Mouse (Mus musculus) liver, embryonic 12.5 days (tissue): ENCODE measurements around the gene Ntn3. TPM values are rescaled to one million over a fixed set of nuclear protein-coding genes. Genes with fewer than 3 reads are reported as not detected.

Experiments
- ATAC-seq: fragments of 200-750 bp; cut with Nextera tagmentation; 2 replicates; pipeline ENCODE4 v1.8.0; 2017; ENCODE audit warnings: moderate number of reproducible peaks, mild to moderate bottlenecking, moderate library complexity
- H3K27ac ChIP-seq: fragments of 300-500 bp; sonication (generic); 2 replicates; pipeline ENCODE4 v1.5.1; 2016; ENCODE audit warnings: mild to moderate bottlenecking
- H3K27me3 ChIP-seq: fragments of 300-500 bp; sonication (generic); replicated peaks from 2 replicates; pipeline ENCODE4 v1.6.1; 2016; ENCODE audit warnings: mild to moderate bottlenecking, moderate library complexity
- H3K36me3 ChIP-seq: fragments of 300-500 bp; sonication (generic); 2 replicates; pipeline ENCODE4 v1.6.1; 2016; ENCODE audit warnings: mild to moderate bottlenecking, moderate library complexity
- H3K4me1 ChIP-seq: fragments of 300-500 bp; sonication (generic); 2 replicates; pipeline ENCODE4 v1.6.1; 2016
- H3K4me2 ChIP-seq: fragments of 300-500 bp; sonication (generic); 2 replicates; pipeline ENCODE4 v1.6.1; 2016; ENCODE audit warnings: mild to moderate bottlenecking, moderate library complexity
- H3K4me3 ChIP-seq: fragments of 300-500 bp; sonication (generic); 2 replicates; pipeline ENCODE4 v1.5.1; 2016; ENCODE audit warnings: mild to moderate bottlenecking, moderate library complexity
- H3K9ac ChIP-seq: fragments of 300-500 bp; sonication (generic); 2 replicates; pipeline ENCODE4 v1.6.1; 2016; ENCODE audit warnings: mild to moderate bottlenecking, moderate library complexity
- H3K9me3 ChIP-seq: fragments of 300-500 bp; sonication (generic); replicated peaks from 2 replicates; pipeline ENCODE4 v1.6.1; 2016; ENCODE audit warnings: mild to moderate bottlenecking, moderate library complexity
- WGBS: fragments of 180-500 bp; shearing (Covaris S2); methylation state at CpG from one replicate; pipeline ENCODE4 v1.1.7; 2016; ENCODE audit not compliant: insufficient replicate concordance; 5-methylcytosine and 5-hydroxymethylcytosine counted together
- polyA plus RNA-seq: library from polyadenylated mRNA; unstranded; fragments of >200 nt; fragmentation: Nextera tagmentation; extraction: Ambion mirVana; gene quantifications from 2 replicates; pipeline ENCODE4 v1.2.1, GENCODE M21; 2016

The Ntn3 gene
- polyA plus RNA-seq, result 2.1 and 2.7 TPM in 2 replicates

- Histone ChIP-seq H3K4me2 (peak within 1 kb of the TSS; percentile 100), H3K4me1 (peaks cover 90% of the 10 kb centered on the region), H3K27me3 (peaks cover 48% of the 10 kb centered on the region), H3K36me3 (peaks cover under 1% of the 10 kb centered on the region), H3K4me3 (peak within 1 kb of the TSS; percentile 77), H3K9ac (peak within 1 kb of the TSS; percentile 88), H3K9me3 (no peaks in the 10 kb centered on the region), H3K27ac (peak within 1 kb of the TSS; percentile 98)
- peak; percentile 88 for ATAC-seq
- 2% methylated on average over 41 of the region's 43 CpGs for WGBS
Observed at GRCm38 (mm10) chr17:24209043-24209915, at the start of gene Ntn3. Gene Ntn3 (minus strand): TSS chr17:24209531.

- no peaks in the 10 kb centered on the region for H3K36me3 ChIP-seq
- H3K4me1 ChIP-seq, result 0 out of 2 replicates have a peak, but pooled peaks cover 5% of the 10 kb centered on the region
- no peak overlapping the region for H3K27ac ChIP-seq
- no peaks in the 10 kb centered on the region for H3K9me3 ChIP-seq
- H3K4me3 ChIP-seq, result no peak overlapping the region
- H3K27me3 ChIP-seq, result 0 out of 2 replicates have a peak, but pooled peaks cover 3% of the 10 kb centered on the region
- no peak overlapping the region for H3K9ac ChIP-seq
- no peak overlapping the region for H3K4me2 ChIP-seq
- ATAC-seq, result no peak
- WGBS, result 53% methylated on average over 4 of the region's 4 CpGs
Observed at GRCm38 (mm10) chr17:24258981-24259380, 49.6 kb upstream of the Ntn3 start.

GRCm38 (mm10) chr17:24252329-24252728, 43.0 kb upstream of the Ntn3 start:
- Histone ChIP-seq H3K4me3 (peak overlapping the region; percentile 88), H3K27ac (peak overlapping the region; percentile 92), H3K9ac (peak overlapping the region; percentile 90), H3K9me3 (0 out of 2 replicates have a peak, but pooled peaks cover 6% of the 10 kb centered on the region), H3K4me2 (peak overlapping the region; percentile 87), H3K27me3 (no peaks in the 10 kb centered on the region), H3K4me1 (peaks cover 37% of the 10 kb centered on the region), H3K36me3 (peaks cover 25% of the 10 kb centered on the region)
- no peak for ATAC-seq
- WGBS, result 89% methylated on average over 2 of the region's 2 CpGs

GRCm38 (mm10) chr17:24251320-24252069, 42.2 kb upstream of the Ntn3 start, which contains the start of gene Ccnf:
Gene Ccnf (minus strand): TSS chr17:24251484.
- WGBS, result under 1% methylated on average over 48 of the region's 48 CpGs
- peak; percentile 99 for ATAC-seq
- H3K4me1 ChIP-seq, result peaks cover 37% of the 10 kb centered on the region
- peak within 1 kb of the TSS; percentile 93 for H3K9ac ChIP-seq
- H3K27me3 ChIP-seq, result no peaks in the 10 kb centered on the region
- peak within 1 kb of the TSS; percentile 92 for H3K27ac ChIP-seq
- H3K36me3 ChIP-seq, result peaks cover 33% of the 10 kb centered on the region
- H3K9me3 ChIP-seq, result 0 out of 2 replicates have a peak, but pooled peaks cover 6% of the 10 kb centered on the region
- H3K4me3 ChIP-seq, result peak within 1 kb of the TSS; percentile 88
- peak within 1 kb of the TSS; percentile 87 for H3K4me2 ChIP-seq

GRCm38 (mm10) chr17:24250988-24251319, 41.6 kb upstream of the Ntn3 start:
- ATAC-seq, result no peak
- Histone ChIP-seq H3K9ac (peak overlapping the region; percentile 93), H3K4me2 (peak overlapping the region; percentile 86), H3K27ac (peak overlapping the region; percentile 85), H3K4me3 (peak overlapping the region; percentile 88), H3K36me3 (peaks cover 38% of the 10 kb centered on the region), H3K27me3 (no peaks in the 10 kb centered on the region), H3K4me1 (peaks cover 37% of the 10 kb centered on the region), H3K9me3 (0 out of 2 replicates have a peak, but pooled peaks cover 6% of the 10 kb centered on the region)
- WGBS, result 0% methylated on average over 28 of the region's 32 CpGs

- no peak for ATAC-seq
Observed at GRCm38 (mm10) chr17:24248641-24249040, 39.3 kb upstream of the Ntn3 start.

GRCm38 (mm10) chr17:24244061-24244460, 34.7 kb upstream of the Ntn3 start:
- Histone ChIP-seq H3K4me2 (no peak overlapping the region), H3K9ac (no peak overlapping the region), H3K36me3 (peaks cover 95% of the 10 kb centered on the region), H3K9me3 (peaks cover 17% of the 10 kb centered on the region), H3K4me1 (peaks cover 13% of the 10 kb centered on the region), H3K27me3 (no peaks in the 10 kb centered on the region), H3K27ac (no peak overlapping the region), H3K4me3 (no peak overlapping the region)
- no peak for ATAC-seq
- 96% methylated on average over 8 of the region's 8 CpGs for WGBS

More at GRCm38 (mm10) chr17:24248641-24249040, 39.3 kb upstream of the Ntn3 start:
- peaks cover 16% of the 10 kb centered on the region for H3K9me3 ChIP-seq
- H3K27me3 ChIP-seq, result no peaks in the 10 kb centered on the region
- H3K4me2 ChIP-seq, result peak overlapping the region; percentile 86
- H3K36me3 ChIP-seq, result peaks cover 56% of the 10 kb centered on the region
- H3K4me3 ChIP-seq, result peak overlapping the region; percentile 88
- 94% methylated on average over 2 of the region's 2 CpGs for WGBS
- no peak overlapping the region for H3K9ac ChIP-seq
- no peak overlapping the region for H3K27ac ChIP-seq
- peaks cover 33% of the 10 kb centered on the region for H3K4me1 ChIP-seq

- peaks cover 7% of the 10 kb centered on the region for H3K4me1 ChIP-seq
- H3K4me3 ChIP-seq, result no peak overlapping the region
- H3K4me2 ChIP-seq, result no peak overlapping the region
- no peak for ATAC-seq
- H3K36me3 ChIP-seq, result peaks cover 95% of the 10 kb centered on the region
- H3K9me3 ChIP-seq, result peaks cover 12% of the 10 kb centered on the region
- H3K27me3 ChIP-seq, result no peaks in the 10 kb centered on the region
- H3K9ac ChIP-seq, result no peak overlapping the region
- no peak overlapping the region for H3K27ac ChIP-seq
- 80% methylated on average over 4 of the region's 4 CpGs for WGBS
Observed at GRCm38 (mm10) chr17:24243311-24243969, 34.1 kb upstream of the Ntn3 start.

- Histone ChIP-seq H3K9ac (no peak overlapping the region), H3K4me2 (no peak overlapping the region), H3K4me3 (no peak overlapping the region), H3K27me3 (no peaks in the 10 kb centered on the region), H3K9me3 (no peaks in the 10 kb centered on the region), H3K36me3 (peaks cover 100% of the 10 kb centered on the region), H3K4me1 (no peaks in the 10 kb centered on the region), H3K27ac (no peak overlapping the region)
- no peak for ATAC-seq
- WGBS, result 93% methylated on average over 7 of the region's 7 CpGs
Observed at GRCm38 (mm10) chr17:24236921-24237320, 27.6 kb upstream of the Ntn3 start.

GRCm38 (mm10) chr17:24236479-24236878, 27.1 kb upstream of the Ntn3 start:
- Histone ChIP-seq H3K4me2 (no peak overlapping the region), H3K27ac (no peak overlapping the region), H3K27me3 (no peaks in the 10 kb centered on the region), H3K9me3 (no peaks in the 10 kb centered on the region), H3K4me3 (no peak overlapping the region), H3K4me1 (no peaks in the 10 kb centered on the region), H3K36me3 (peaks cover 100% of the 10 kb centered on the region), H3K9ac (no peak overlapping the region)
- 100% methylated on average over 1 of the region's 1 CpGs for whole genome bisulfite sequencing
- ATAC-seq, result no peak

GRCm38 (mm10) chr17:24227941-24228340, 18.6 kb upstream of the Ntn3 start:
- H3K4me3 ChIP-seq, result 0 out of 2 replicates have a peak overlapping the region, but pooled peaks have one; percentile 2
- H3K27me3 ChIP-seq, result no peaks in the 10 kb centered on the region
- H3K4me2 ChIP-seq, result no peak overlapping the region
- peak overlapping the region; percentile 47 for H3K9ac ChIP-seq
- no peaks in the 10 kb centered on the region for H3K9me3 ChIP-seq
- 91% methylated on average over 7 of the region's 7 CpGs for WGBS
- ATAC-seq, result no peak
- H3K4me1 ChIP-seq, result peaks cover 56% of the 10 kb centered on the region
- peak overlapping the region; percentile 97 for H3K27ac ChIP-seq
- peaks cover 100% of the 10 kb centered on the region for H3K36me3 ChIP-seq
